Mouse (Mus musculus) heart, adult 2 months (tissue): Measurements from ENCODE around the gene Itpr2.

Experiments used
- CTCF ChIP-seq: fragments of 200-600 bp; IDR thresholded peaks from 2 replicates; pipeline ENCODE4 v1.8.1; 2022; ENCODE audit warnings: antibody characterized with exemption, mild to moderate bottlenecking, moderate library complexity
- EP300 ChIP-seq: fragments of 200-500 bp; IDR thresholded peaks from 2 replicates; pipeline ENCODE4 v1.6.1; 2011; ENCODE audit warnings: low read depth, low read length, control low read depth; ENCODE audit not compliant: insufficient read depth
- POLR2A ChIP-seq: fragments of 200-500 bp; IDR thresholded peaks from 2 replicates; pipeline ENCODE4 v1.6.1; 2011; ENCODE audit warnings: mild to moderate bottlenecking, low read depth, low read length, control low read depth; ENCODE audit not compliant: insufficient read depth

DNA sequence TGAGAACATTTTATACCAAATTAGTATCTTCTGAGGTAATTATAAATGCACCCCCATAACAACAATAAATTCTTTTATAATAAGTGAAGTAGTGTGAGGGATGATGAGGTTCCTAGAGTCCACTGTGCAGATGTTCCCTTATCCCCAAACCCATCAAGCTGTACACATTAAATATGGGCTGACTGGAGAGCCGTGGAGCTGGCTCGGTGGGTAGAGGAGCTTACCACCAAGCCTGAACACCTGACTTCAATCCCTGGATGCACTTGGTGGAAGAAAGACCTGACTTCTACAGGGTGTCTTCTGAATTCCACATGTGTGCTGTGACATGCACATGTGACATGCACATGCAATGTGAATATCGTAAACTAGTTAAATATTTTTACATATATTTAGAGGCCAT lies 260.7 kb downstream of the Itpr2 start:
- TF ChIP-seq CTCF = no peak
- no peak for TF ChIP-seq POLR2A
- no peak for TF ChIP-seq EP300
